Mouse (Mus musculus) heart, adult 2 months (tissue): ENCODE results near the gene Prkch.

ENCODE experiments used
- CTCF ChIP-seq: fragments of 200-600 bp; IDR thresholded peaks from 2 replicates; pipeline ENCODE4 v1.8.1; 2022; ENCODE audit warnings: antibody characterized with exemption, mild to moderate bottlenecking, moderate library complexity
- EP300 ChIP-seq: fragments of 200-500 bp; IDR thresholded peaks from 2 replicates; pipeline ENCODE4 v1.6.1; 2011; ENCODE audit warnings: low read depth, low read length, control low read depth; ENCODE audit not compliant: insufficient read depth
- POLR2A ChIP-seq: fragments of 200-500 bp; IDR thresholded peaks from 2 replicates; pipeline ENCODE4 v1.6.1; 2011; ENCODE audit warnings: mild to moderate bottlenecking, low read depth, low read length, control low read depth; ENCODE audit not compliant: insufficient read depth

GRCm38 (mm10) chr12:73675212-73675611, 90.6 kb downstream of the Prkch start:
- TF ChIP-seq CTCF = no peak
- TF ChIP-seq EP300 = no peak
- no peak for TF ChIP-seq POLR2A
